Mouse (Mus musculus): ENCODE results near the gene Cdh1. TPM values are rescaled to one million over a fixed set of nuclear protein-coding genes. Genes with fewer than 3 reads are reported as not detected.
A peak's percentile ranks its signal among the peaks of the same experiment; 100 is the strongest.

The Cdh1 gene
- polyA plus RNA-seq, 1 experiment = 1.8 TPM

DNA sequence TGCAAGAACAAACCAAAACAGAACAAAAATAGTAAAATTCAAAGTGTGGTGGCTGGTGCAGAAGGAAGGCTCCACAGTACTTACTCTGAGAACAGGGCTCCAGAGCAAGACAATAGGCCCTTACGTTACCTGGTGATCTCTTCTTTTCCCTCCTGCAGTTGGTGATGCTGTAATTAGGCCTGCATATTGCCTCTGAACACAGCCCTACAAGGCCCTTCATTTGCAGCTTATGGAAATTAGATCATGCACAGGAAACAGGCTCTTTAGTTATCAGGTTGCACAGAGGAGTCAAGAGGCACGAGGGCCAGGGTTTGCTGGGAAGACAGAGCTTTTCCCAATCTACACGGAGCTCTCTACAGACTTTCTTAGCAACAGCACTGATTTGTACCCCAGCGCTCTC is 111.1 kb downstream of the Cdh1 start:
- Histone ChIP-seq H3K4me1 (ENCODE audit: control insufficient read depth, insufficient read depth, low read length) (no peaks in the 10 kb centered on the region; the same call in 1 of the 2 replicates), H3K27ac (ENCODE audit: insufficient read depth, low read length) (no peak overlapping the region), H3K4me3 (ENCODE audit: insufficient read depth, low read length) (no peak overlapping the region)
- TF ChIP-seq CTCF (IDR thresholded peaks at IDR 0.05; ENCODE audit: extremely low read depth, insufficient read depth, low read length) = no peak
- TF ChIP-seq POLR2A (IDR thresholded peaks at IDR 0.05; ENCODE audit: extremely low read depth, insufficient read depth, low read length) = no peak

- no peak for TF ChIP-seq POLR2A (IDR thresholded peaks at IDR 0.05; ENCODE audit: extremely low read depth, insufficient read depth, low read length)
- TF ChIP-seq CTCF (IDR thresholded peaks at IDR 0.05; ENCODE audit: extremely low read depth, insufficient read depth, low read length) = peak; percentile 77
- Histone ChIP-seq H3K27ac (ENCODE audit: insufficient read depth, low read length) (no peak overlapping the region), H3K4me1 (ENCODE audit: control insufficient read depth, insufficient read depth, low read length) (no peaks in the 10 kb centered on the region), H3K4me3 (ENCODE audit: insufficient read depth, low read length) (peak overlapping the region; percentile 16)
Observed at GRCm38 (mm10) chr8:106718091-106718500, 114.9 kb downstream of the Cdh1 start.

Other genes with a start within 250 kb of the Cdh1 start
- 11.7 TPM in 2 replicates for gene Zfp90, start 188.0 kb upstream of the Cdh1 start, polyA plus RNA-seq (2012; rRNA removed)
- gene 6030452D12Rik, start 102.8 kb upstream of the Cdh1 start, polyA plus RNA-seq (2012; rRNA removed) = not detected in 2 replicates
- gene Cdh3, start 92.5 kb upstream of the Cdh1 start, polyA plus RNA-seq (2012; rRNA removed) = 0.11 and 0.13 TPM in 2 replicates
- 115 and 124 TPM in 2 replicates for gene Gm10073, start 29.9 kb upstream of the Cdh1 start, polyA plus RNA-seq (2012; rRNA removed)
- gene Tango6, start 79.7 kb downstream of the Cdh1 start, polyA plus RNA-seq (2012; rRNA removed) = 2.8 and 2.9 TPM in 2 replicates

All from cortical plate, adult 2 months (tissue).